Mouse (Mus musculus) right cerebral cortex, postnatal 36 days (tissue): Measurements from ENCODE around the gene Grk1.

Source experiments
- DNase-seq, 2 experiments: peaks; one replicate each; pipeline ENCODE4 v3.0.0; 2022; ENCODE audit warnings: low spot score in 2 of 2, mixed read lengths in 1 of 2

Gene Grk1

GRCm38 (mm10) chr8:13404666-13405131 lies at the start of gene Grk1:
Grk1 (plus strand) TSS chr8:13405081.
- DNase-seq: no peak

- DNase-seq: no peak
These were observed 48.7 kb upstream of the Grk1 start for GRCm38 (mm10) chr8:13356221-13356620.

GRCm38 (mm10) chr8:13356681-13357080 lies 48.2 kb upstream of the Grk1 start:
- DNase-seq: no peak

GRCm38 (mm10) chr8:13360213-13360612 lies 44.7 kb upstream of the Grk1 start:
- no peak for DNase-seq

- no peak for DNase-seq
These were observed 43.0 kb upstream of the Grk1 start for GRCm38 (mm10) chr8:13361865-13362264.

- no peak for DNase-seq
These were observed 31.7 kb upstream of the Grk1 start for GRCm38 (mm10) chr8:13373151-13373662.

- no peak for DNase-seq
These were observed 23.3 kb upstream of the Grk1 start for GRCm38 (mm10) chr8:13381630-13382029.

- no peak for DNase-seq
These were observed 22.3 kb upstream of the Grk1 start for GRCm38 (mm10) chr8:13382536-13382935.

- no peak for DNase-seq
These were observed 21.9 kb upstream of the Grk1 start for GRCm38 (mm10) chr8:13382999-13383398.

GRCm38 (mm10) chr8:13386366-13386765 lies 18.5 kb upstream of the Grk1 start:
- no peak for DNase-seq

GRCm38 (mm10) chr8:13387728-13388127 lies 17.2 kb upstream of the Grk1 start:
- no peak for DNase-seq

- no peak for DNase-seq
These were observed 16.1 kb upstream of the Grk1 start for GRCm38 (mm10) chr8:13388744-13389143.

- no peak for DNase-seq
These were observed 11.0 kb upstream of the Grk1 start for GRCm38 (mm10) chr8:13393869-13394268.

- DNase-seq: no peak
These were observed 8.2 kb upstream of the Grk1 start, which contains the start of gene Atp4b for GRCm38 (mm10) chr8:13396725-13397124. Atp4b (minus strand) TSS chr8:13396825.

- no peak for DNase-seq
These were observed 1.4 kb upstream of the Grk1 start for GRCm38 (mm10) chr8:13403517-13403916.

- no peak for DNase-seq
These were observed 1.1 kb downstream of the Grk1 start for GRCm38 (mm10) chr8:13406011-13406410.

GRCm38 (mm10) chr8:13411597-13411996 lies 6.7 kb downstream of the Grk1 start:
- DNase-seq: peak; percentile 55 to 59

GRCm38 (mm10) chr8:13412891-13413558 lies 8.1 kb downstream of the Grk1 start:
- DNase-seq: no peak

GRCm38 (mm10) chr8:13413823-13414390 lies 9.0 kb downstream of the Grk1 start:
- no peak for DNase-seq

GRCm38 (mm10) chr8:13415879-13416278 lies 11.0 kb downstream of the Grk1 start:
- peak in 1 of 2 experiments; percentile 27 for DNase-seq

GRCm38 (mm10) chr8:13419111-13419639 lies 14.3 kb downstream of the Grk1 start:
- peak in 1 of 2 experiments; percentile 10 for DNase-seq

GRCm38 (mm10) chr8:13420970-13421369 lies 16.1 kb downstream of the Grk1 start:
- DNase-seq: peak in 1 of 2 experiments; percentile 11

- DNase-seq: no peak
These were observed 22.5 kb downstream of the Grk1 start for GRCm38 (mm10) chr8:13427351-13427750.
